Mouse (Mus musculus) testis, adult 2 months (tissue): Measurements from ENCODE around the gene Pcnx2.

ENCODE experiments used
- CTCF ChIP-seq: fragments of 200-500 bp; IDR thresholded peaks from 2 replicates; pipeline ENCODE4 v1.5.1; 2012; ENCODE audit warnings: low read depth, mild to moderate bottlenecking, inconsistent platforms, low read length, moderate library complexity; ENCODE audit not compliant: control insufficient read depth, insufficient read depth, insufficient replicate concordance
- POLR2A ChIP-seq: fragments of 200-500 bp; IDR thresholded peaks from 2 replicates; pipeline ENCODE4 v1.6.1; 2012; ENCODE audit warnings: low read depth, mild to moderate bottlenecking, inconsistent platforms, low read length, moderate library complexity; ENCODE audit not compliant: control insufficient read depth

- no peak for TF ChIP-seq CTCF
- no peak for TF ChIP-seq POLR2A
Observed at GRCm38 (mm10) chr8:125742406-125742805, 155.7 kb downstream of the Pcnx2 start.
